Mouse (Mus musculus): ENCODE measurements around the gene Fzr1. TPM values are rescaled to one million over a fixed set of nuclear protein-coding genes. Genes with fewer than 3 reads are reported as not detected.

Gene Fzr1
- total RNA-seq, 2 experiments from 2014 or later, result 14.9 to 50.0 TPM

GRCm38 (mm10) chr10:81388505-81389055, 10.3 kb upstream of the Fzr1 start, which contains the start of gene Gm48552:
TSS of gene Gm48552 (plus strand) at chr10:81389005.
- ATAC-seq (replicated peaks; ENCODE audit: low FRiP score, low TSS enrichment, poor library complexity, severe bottlenecking), result no peak

GRCm38 (mm10) chr10:81387716-81388115, 9.4 kb upstream of the Fzr1 start:
- no peak for ATAC-seq (replicated peaks; ENCODE audit: low FRiP score, low TSS enrichment, poor library complexity, severe bottlenecking)

GRCm38 (mm10) chr10:81385603-81386306, 7.4 kb upstream of the Fzr1 start:
- no peak for ATAC-seq (replicated peaks; ENCODE audit: low FRiP score, low TSS enrichment, poor library complexity, severe bottlenecking)

GRCm38 (mm10) chr10:81384605-81384982, 6.3 kb upstream of the Fzr1 start:
- no peak for ATAC-seq (replicated peaks; ENCODE audit: low FRiP score, low TSS enrichment, poor library complexity, severe bottlenecking)

GRCm38 (mm10) chr10:81383802-81384604, 5.7 kb upstream of the Fzr1 start, which contains the start of the genes Dohh and Gm48551:
TSS of gene Dohh (plus strand) at chr10:81384428.
TSS of gene Gm48551 (plus strand) at chr10:81384466.
- ATAC-seq (replicated peaks; ENCODE audit: low FRiP score, low TSS enrichment, poor library complexity, severe bottlenecking), result peak; percentile 73

GRCm38 (mm10) chr10:81382039-81382438, 3.7 kb upstream of the Fzr1 start:
- peak; percentile 75 for ATAC-seq (replicated peaks; ENCODE audit: low FRiP score, low TSS enrichment, poor library complexity, severe bottlenecking)

- no peak for ATAC-seq (replicated peaks; ENCODE audit: low FRiP score, low TSS enrichment, poor library complexity, severe bottlenecking)
Measured at GRCm38 (mm10) chr10:81379809-81380378, 1.6 kb upstream of the Fzr1 start.

GRCm38 (mm10) chr10:81379183-81379553, 852 bp upstream of the Fzr1 start:
- no peak for ATAC-seq (replicated peaks; ENCODE audit: low FRiP score, low TSS enrichment, poor library complexity, severe bottlenecking)

- peak; percentile 75 for ATAC-seq (replicated peaks; ENCODE audit: low FRiP score, low TSS enrichment, poor library complexity, severe bottlenecking)
Measured at GRCm38 (mm10) chr10:81378553-81379182, 352 bp upstream of the Fzr1 start.

- no peak for ATAC-seq (replicated peaks; ENCODE audit: low FRiP score, low TSS enrichment, poor library complexity, severe bottlenecking)
Measured at GRCm38 (mm10) chr10:81377362-81377664, 1.0 kb downstream of the Fzr1 start.

- no peak for ATAC-seq (replicated peaks; ENCODE audit: low FRiP score, low TSS enrichment, poor library complexity, severe bottlenecking)
Measured at GRCm38 (mm10) chr10:81376561-81377361, 1.6 kb downstream of the Fzr1 start.

- no peak for ATAC-seq (replicated peaks; ENCODE audit: low FRiP score, low TSS enrichment, poor library complexity, severe bottlenecking)
Measured at GRCm38 (mm10) chr10:81375322-81375721, 3.0 kb downstream of the Fzr1 start.

- ATAC-seq (replicated peaks; ENCODE audit: low FRiP score, low TSS enrichment, poor library complexity, severe bottlenecking), result no peak
Measured at GRCm38 (mm10) chr10:81367207-81367495, 11.2 kb downstream of the Fzr1 start.

GRCm38 (mm10) chr10:81366477-81367206, 11.7 kb downstream of the Fzr1 start:
- no peak for ATAC-seq (replicated peaks; ENCODE audit: low FRiP score, low TSS enrichment, poor library complexity, severe bottlenecking)

- ATAC-seq (replicated peaks; ENCODE audit: low FRiP score, low TSS enrichment, poor library complexity, severe bottlenecking), result no peak
Measured at GRCm38 (mm10) chr10:81365672-81366476, 12.4 kb downstream of the Fzr1 start, which contains the start of gene 4930404N11Rik. TSS of gene 4930404N11Rik (minus strand) at chr10:81365816.

GRCm38 (mm10) chr10:81365073-81365472, 13.2 kb downstream of the Fzr1 start:
- ATAC-seq (replicated peaks; ENCODE audit: low FRiP score, low TSS enrichment, poor library complexity, severe bottlenecking), result no peak

GRCm38 (mm10) chr10:81364666-81365065, 13.7 kb downstream of the Fzr1 start:
- ATAC-seq (replicated peaks; ENCODE audit: low FRiP score, low TSS enrichment, poor library complexity, severe bottlenecking), result no peak

Measured in megakaryocyte-erythroid progenitor cell, adult 5-6 weeks (primary cell).